Mouse (Mus musculus): ENCODE results near the gene Endog.
"Not testable (repeated sequence)": the region's sequence is repeated elsewhere in the genome, so short reads cannot be mapped to it uniquely, and the experiment has no call there.

GRCm38 (mm10) chr2:30178711-30179110 is 7.4 kb downstream of the Endog start:
- not testable (repeated sequence) for TF ChIP-seq CTCF (IDR thresholded peaks at IDR 0.05; ENCODE audit: control insufficient read depth, insufficient read depth, low read length); POLR2A (IDR thresholded peaks at IDR 0.05; ENCODE audit: borderline replicate concordance, control insufficient read depth, low read depth, low read length)
